Mouse (Mus musculus) kidney, adult 8-10 months (tissue): ENCODE measurements around the gene Kif28.
"Not testable (repeated sequence)": the region's sequence is repeated elsewhere in the genome, so short reads cannot be mapped to it uniquely, and the experiment has no call there.

ENCODE experiments used
- DNase-seq, 2 experiments: peaks; one replicate each; pipeline ENCODE4 v3.0.0; 2022

Gene Kif28

DNA sequence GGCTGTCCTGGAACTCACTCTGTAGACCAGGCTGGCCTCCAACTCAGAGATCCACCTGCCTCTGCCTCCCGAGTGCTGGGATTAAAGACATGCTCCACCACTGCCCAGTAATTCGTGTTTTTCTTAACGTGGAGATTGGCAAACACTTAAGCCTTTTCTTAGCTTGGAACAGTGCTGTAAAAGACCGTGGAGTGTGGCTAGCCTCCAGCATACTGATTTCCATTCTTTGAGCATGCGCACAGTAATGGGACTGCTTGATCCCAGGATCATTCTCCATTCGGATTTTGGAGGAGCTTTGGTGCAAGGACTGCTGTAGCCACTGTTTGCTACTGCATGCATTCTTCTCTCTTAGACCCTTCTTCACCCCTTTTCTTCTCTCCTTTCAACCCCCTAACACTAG is 55.6 kb downstream of the Kif28 start:
- no peak for DNase-seq

DNA sequence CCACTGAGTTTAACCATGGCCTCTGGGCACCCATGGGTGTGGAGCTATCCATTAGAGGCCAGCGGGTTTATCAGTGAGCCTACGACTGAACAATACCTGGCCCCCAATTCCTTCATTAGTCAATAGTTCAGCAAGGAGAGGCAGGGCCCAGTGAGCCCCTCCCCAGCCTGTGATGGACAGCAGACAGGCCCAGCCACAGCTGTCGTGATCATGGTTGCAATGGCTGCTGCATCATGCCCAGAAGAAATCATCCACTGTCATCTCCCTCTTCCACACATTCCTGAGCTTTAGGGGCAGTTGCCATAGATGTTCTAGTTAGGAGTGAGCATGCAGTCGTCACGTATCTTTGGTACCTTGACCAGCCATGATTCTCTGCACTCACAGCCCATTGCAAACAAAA is 56.2 kb downstream of the Kif28 start:
- no peak for DNase-seq

DNA sequence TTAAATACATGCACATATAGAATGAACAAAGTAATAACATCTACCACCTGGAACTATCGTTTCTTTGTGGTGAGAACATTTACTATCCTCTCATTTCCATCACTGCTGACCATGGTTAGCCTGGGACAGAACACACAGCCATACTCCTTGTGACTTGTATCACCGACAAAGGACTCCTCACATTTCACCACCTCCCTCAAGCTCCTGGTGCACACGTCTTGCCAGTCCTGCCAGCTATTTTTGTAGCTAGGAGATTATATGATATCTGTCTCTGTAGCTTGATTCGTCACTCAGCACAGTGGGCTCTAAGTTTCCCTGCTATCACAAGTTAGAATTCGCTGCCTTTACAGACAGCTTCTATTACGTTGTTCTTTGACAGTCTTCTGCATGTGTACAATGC is 56.7 kb downstream of the Kif28 start:
- no peak for DNase-seq

DNA sequence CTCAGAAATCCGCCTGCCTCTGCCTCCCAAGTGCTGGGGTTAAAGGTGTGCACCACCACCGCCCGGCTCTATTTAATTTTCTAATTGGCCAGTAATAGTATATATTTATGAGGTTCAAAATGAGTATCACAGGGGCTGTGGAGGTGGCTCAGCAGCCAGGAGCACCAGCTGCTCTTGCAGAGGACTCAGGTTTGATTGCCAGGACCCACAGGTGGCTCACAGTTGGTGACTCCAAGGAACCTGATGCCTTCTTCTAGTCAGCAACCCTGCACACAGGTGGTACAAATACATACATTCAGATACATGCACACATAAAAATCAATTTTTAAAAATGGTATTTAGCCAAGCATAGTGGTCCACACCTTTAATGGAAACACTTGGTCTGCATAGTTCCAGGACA is 57.1 kb downstream of the Kif28 start:
- DNase-seq = no peak

DNA sequence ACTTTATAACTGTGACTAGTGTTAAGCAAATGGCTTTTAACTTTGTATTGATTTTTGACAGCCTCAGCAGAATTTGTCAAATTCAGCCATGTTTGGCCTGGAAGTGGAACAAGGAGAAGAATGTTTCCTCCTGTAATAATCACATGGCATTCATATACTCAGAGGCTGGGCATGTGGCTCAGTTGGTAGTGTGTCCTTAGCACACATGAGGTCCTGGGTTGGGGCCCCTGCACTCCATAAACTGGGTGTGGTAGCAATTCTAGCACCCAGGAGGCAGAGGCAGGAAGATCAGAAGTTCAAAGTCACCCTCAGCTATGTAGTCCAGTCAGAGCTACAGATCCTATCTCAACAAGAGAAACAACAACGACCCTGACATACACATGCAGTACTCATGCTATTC is 57.8 kb downstream of the Kif28 start:
- DNase-seq = no peak

DNA sequence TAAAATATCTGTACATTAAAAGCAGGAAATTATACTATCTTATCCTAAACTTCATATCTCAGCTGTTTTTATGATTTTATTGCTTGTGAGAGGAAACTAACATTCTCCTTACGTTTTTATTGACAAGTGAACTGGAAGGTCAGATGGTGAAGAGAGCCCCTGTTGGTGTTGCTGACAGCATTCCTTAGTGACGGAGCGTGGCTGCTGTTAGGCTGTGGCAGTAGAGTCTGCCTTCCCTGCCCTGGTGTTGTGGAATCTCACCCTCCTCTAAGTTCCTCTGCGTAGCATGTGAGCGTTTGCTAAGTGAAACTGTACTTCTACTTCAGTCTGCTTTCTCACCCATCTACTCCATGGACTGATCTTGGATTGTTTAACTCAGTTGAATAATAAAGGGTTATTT is 58.3 kb downstream of the Kif28 start:
- DNase-seq = no peak

DNA sequence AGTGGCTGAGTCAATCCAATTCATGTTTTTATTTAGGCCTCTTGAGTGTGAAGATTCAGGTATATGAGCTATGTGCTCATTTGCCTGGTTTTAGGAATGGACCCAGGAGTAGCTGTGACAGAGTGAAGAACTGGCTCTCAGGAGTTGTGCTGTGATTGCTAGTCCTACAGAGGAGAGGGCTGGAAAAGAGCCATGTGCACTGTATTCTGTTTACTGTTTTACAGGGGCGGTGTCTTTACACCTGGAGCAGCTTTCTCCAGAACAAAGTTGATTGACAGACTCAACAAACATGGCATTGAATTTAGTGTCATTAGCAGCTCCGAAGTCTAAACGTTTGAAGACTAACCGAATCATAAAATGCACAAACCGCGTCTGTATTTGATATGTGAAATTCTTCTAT is 58.7 kb downstream of the Kif28 start:
- DNase-seq = no peak

DNA sequence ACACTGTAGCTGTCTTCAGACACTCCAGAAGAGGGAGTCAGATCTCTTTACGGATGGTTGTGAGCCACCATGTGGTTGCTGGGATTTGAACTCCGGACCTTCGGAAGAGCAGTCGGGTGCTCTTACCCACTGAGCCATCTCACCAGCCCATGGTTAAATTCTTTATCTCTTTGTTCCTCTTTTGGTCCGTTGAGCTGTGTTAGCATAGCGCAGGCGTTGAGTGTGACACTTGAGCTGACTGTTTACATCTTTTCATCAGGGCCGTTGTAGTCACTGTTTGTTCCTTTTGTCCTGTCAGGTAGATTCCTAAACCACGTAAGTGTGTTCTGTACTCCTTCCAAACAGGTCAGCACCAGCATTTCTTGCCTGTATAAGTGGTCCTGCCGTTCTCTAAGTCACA is 62.3 kb downstream of the Kif28 start:
- not testable (repeated sequence) for DNase-seq

DNA sequence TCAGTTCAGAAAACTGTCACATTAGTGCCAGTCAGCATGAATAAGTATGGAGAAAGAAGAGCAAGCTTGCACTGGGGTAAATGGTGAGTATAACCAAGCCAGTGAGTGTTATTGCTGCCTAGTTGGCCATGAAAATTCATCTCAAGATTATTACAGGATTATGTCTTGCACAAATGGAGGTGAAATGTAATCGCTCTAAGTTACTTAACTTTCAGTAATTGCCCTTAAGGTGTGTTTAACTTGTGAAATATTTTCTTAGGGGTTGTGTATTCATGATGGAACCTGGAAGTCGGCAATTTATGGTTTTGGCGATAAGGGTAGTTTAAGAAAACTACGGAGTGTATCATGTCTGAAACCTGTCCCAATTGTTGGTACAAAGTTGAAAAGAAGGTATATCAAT is 65.7 kb downstream of the Kif28 start:
- no peak for DNase-seq

DNA sequence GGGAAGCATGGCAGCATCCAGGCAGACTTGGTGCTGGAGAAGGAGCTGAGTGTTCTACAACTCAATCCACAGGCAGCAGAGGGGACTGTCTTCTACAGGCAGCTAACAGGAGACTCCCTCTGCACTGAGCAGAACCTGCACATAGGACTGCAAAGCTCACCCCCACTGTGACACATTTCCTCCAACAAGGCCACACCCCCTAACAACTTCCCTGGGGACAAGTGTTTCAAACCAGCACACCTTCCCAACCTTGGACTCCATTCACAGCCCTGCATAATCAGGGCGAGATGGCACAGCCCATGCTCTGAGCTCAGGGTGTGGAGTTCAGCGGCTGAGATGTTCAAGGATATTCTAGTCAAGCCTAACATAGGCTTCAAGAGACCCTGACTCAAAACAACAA is 68.0 kb downstream of the Kif28 start:
- DNase-seq = no peak

DNA sequence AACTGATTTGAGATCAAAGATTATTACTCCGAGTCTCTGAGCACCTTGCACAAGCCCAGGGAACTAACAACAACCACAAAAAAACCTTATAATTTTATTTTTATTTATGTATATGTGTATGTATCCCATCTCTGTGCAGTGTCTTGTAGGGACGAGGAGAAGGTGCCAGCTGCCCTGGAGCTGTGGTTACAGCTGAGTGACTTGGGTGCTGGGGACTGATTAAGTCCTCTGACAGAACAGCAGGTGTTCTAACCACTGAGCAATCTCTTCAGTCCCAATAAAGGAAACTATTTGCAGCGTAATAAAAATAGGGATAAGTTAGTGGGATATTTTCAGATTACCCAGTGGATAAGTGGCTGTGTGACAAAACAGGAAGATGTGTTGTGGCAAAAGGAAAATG is 70.7 kb downstream of the Kif28 start:
- DNase-seq = no peak

DNA sequence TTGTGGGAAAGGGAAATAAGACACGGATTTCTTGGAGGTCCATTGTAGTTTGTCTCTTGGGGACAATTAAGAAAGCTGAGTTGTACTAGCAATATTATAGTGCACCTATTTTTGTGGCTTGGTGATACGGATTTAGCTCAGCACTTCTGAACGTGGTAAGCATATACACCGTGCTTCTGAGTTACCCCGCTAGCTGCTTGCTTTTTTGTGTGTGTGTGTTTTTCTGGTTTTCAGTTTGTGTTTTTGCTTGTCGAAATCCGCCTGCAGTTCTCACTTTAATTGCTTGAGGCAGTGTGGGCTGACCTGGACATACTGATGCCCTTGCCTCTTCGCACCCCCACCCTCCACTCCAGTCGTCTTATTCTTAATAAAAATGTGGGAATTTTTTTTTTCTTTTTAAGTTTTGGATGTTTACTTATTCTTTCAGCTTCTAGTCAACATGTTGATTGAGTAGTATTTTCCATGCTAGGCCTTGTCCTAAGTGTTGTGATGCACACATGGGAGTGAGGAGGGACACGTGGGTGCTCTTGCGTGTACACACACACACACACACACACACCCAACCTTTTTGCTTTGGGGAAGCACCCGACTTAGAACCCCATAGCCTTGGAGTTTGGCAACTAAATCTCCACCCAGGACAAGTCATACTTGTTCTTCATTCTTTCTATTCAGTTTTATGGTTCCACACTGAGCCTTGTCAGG is 76.1 kb downstream of the Kif28 start:
- no peak for DNase-seq

DNA sequence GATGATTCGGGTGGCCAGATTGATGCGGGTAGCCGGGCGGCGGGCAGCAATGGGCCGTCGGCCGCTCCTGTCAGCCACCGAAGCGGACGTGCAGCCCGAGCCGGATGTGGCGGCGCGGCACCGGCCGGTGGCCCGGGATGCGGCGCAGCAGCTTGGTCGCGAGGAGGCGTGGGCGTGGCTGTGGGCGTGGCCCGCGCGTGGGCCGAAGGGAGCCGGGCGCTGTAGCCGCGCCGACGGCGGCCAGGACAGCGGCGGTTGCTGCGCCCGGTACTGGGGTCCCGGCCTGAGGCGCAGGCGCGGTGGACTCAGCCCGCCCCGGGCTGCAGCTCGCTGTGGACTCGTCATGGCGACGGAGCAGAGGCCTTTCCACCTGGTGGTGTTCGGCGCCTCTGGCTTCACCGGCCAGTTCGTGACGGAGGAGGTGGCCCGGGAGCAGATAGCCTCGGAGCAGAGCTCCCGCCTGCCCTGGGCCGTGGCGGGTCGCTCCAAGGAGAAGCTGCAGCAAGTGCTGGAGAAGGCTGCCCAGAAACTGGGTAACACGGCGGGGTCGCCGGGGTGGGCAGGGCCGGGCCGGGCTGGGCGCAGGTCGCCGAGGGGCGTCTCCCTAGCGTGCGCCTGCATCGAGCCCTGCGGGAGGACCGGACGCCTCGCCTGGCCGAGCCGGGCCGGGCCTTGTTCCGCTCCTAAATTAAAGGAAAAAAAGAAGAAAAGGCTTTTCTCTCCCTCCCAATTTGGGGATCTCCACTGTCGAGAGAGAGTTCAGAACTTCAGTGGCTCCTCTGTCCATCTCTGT is 76.9 kb downstream of the Kif28 start, which contains the start of gene Sccpdh:
Gene Sccpdh, plus strand, starts transcription at position 198 of the 793 bp plus-strand sequence.
- peak; percentile 81 to 87 for DNase-seq

DNA sequence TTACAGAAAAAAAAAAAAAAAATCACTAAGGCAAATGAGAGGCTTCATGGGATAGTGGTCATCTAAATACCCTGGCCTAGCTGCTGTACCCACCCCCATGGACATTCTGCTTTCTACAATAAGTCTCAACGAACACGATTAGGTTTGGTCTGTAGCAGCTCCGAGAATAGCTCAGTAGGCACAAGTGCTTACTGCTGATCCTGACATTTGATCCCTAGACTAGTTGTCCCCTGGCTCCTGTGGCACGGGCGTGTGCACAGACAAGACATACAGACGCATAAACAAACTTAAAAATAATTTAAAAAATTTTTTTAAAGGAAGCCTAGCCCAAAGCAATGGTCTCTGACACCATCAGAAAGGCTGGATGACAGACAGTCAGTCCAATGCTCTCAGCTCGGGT is 77.6 kb downstream of the Kif28 start:
- no peak for DNase-seq

DNA sequence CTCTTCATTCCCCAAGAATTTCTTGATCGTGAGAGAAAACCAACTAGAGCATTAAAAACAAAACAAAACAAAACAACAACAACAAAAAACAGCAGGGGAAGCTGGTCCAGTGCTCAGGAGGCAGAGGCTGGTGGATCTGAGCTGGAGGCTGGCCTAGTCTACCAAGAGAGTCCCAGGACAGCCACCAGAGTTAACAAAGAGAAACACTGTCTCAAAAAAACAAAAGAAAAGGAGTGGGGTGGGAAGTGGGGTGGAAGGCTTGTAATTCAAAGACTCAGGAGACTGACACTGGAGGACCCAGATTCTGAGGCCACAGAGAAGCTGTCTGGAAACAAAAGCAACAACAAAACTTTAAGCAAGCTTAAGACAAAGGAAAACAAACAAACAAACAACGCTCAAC is 78.1 kb downstream of the Kif28 start:
- DNase-seq = no peak

DNA sequence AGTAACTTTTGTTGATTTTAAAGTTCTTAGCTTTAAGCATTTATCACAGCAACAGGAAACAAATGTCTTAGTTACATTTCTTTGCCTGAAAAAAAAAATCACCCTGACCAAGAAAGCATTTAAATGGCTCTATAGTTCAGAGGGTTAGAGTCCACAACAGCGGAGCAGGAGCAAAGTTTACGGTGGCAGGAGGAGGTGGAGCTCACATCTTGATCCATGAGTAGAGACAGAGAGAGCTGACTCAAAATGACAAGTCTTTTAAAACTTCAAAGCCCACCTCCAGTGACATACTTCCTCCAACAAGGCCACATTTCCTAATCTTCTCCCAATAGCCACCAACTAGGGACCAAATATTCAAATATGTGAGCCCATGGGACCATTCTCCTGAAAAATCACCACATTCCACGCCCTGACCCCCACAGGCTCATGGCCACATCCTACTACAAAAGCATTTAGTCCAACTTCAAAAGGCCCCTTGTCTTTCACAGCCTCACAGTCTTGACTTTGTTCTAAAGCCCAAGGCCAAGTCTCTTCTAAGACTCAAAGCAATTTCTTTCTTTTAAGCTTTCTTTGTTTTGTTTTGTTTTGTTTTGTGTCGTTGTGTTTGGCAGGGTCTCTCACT is 80.7 kb downstream of the Kif28 start:
- DNase-seq = peak in 1 of 2 experiments; percentile 27

DNA sequence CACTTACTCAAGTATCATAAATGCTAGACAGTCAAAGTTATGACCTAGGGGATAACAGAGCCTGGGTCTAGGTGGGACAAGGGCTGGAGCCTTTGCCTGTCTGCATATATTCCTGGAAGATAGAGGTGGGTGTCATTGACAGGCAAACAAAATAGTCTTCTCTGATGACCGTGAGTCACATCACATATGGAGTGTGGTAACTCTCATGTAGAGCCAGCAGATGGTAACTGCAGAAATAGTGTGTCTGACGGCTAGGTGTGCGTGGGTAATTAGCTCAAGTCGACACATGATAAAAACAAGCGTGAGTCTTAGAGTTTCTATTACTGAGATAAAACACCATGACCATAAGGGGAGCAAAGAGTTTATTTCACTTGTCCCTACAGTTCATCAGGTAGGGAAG is 82.0 kb downstream of the Kif28 start:
- DNase-seq = no peak

DNA sequence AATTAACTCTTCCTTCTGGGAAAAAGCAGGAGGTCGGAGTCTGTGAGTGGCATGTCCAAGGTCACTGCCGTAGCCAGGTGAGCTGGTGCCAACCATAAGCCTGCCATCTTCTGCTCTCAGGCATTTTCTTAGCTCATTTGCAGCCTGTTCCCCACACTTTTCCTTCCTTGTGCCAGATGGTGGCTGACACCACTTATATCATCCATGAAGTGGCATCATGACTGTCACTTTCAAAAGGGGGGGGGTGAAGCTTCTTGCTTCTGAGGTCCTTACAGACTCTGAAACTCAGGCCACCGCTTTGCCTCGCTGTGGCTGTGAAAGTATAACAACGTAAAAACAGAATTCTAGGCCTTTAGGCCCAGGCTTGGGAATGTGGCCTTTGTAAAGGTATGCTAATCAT is 93.8 kb downstream of the Kif28 start:
- DNase-seq = no peak

DNA sequence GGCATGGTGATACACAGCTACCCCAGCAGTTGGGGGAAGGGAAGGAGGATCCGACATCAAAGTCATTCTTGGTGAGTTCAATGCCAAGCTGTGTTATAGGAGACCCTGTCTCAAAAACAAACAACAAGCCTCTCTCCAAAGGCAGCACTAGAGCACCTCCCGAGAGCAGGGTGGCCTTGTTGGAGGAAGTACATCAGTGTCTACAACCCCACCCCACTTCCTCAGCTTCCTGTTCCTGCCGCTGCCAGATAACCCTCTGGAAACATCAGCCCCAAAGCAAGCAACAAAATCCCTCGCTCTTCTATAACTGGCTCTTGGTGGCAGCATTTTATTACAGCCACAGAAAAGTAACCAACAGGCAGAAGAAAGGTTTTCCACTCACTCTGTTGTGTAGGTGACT is 94.8 kb downstream of the Kif28 start:
- no peak for DNase-seq

DNA sequence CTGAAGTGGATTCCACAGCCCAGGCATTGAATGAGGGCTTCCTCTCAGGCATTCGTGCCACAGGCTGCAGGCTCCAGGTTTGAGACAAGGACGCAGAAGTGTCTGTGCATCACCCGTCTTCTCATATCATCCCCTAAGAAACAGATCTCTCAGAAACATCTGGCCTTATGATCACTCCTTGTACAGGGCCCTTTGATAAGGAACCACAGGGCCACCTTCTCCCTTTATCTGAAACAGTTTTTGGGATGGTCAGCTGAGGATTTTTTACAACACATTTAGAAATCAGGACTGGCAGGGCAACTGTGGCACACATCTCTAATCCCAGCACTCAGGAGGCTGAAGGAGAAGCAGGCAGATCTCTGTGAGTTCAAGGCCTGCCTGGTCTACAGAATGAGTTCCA is 95.7 kb downstream of the Kif28 start:
- DNase-seq = no peak

DNA sequence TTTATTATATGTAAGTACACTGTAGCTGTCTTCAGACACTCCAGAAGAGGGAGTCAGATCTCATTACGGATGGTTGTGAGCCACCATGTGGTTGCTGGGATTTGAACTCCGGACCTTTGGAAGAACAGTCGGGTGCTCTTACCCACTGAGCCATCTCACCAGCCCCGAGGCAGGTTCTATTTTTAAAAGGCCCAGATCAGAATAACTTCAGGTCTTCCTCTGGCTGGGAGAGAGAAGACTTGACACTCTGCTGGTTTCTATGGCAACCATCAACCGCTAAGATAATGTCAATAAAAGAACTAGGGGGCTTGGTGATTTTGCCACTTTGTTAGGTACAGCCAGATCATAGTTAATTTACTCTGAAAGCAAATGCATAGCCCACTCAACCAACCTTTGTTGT is 96.4 kb downstream of the Kif28 start:
- not testable (repeated sequence) for DNase-seq

DNA sequence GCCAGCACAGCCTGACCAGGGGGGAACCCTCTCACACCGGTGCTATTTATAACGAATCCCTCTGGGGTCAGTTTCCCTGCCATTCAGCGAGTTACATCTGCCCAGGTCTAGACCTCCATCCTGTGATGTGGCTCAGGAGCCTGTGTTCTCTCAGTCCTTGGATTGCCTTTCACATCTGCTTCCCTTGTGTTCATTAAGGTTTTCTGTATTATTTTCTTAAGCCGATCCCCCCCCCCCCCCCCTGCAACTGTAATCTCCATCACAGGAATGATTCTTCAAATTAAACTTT is 99.1 kb downstream of the Kif28 start:
- no peak for DNase-seq
